7 mouse cellular contexts compared by ENCODE assay signal in the genomic region with DNA sequence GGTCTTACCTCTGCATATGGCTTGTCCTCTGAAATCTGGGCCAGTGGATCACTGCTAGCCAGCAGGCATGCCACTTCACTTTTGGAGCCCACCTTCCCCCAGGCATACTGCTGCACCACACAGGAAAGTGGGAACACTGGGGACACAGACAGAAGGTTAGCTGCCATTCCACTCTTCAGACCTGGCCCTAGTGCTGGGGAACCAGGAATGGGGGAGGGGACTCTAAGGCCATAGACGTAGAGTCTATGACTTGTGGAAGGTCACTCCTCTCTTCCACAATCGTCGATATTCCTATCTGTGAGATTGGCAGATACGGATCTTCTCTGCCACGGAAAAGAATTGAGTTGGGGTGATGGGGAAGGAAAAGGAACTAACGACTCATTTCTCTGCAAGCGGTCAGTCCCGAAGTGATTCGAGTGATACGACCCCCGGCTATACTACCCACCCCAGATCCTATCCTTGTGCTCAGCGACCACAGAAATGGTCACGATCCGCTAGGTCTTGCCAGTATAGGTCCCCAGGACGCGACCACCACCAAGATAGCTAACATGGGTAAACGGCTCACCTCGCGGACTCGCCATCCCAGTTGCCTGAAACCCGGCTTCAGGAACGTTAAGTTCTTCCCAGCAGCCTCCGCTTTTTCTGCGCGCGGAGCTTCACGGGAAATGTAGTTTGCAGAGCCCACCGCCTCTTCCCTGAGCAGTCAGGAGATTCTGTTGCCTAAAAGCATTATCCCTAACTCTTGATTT. TPM values are rescaled to one million over a fixed set of nuclear protein-coding genes. Genes with fewer than 3 reads are reported as not detected.
DNase-seq lines count a peak whose midpoint lies in the region; ATAC-seq lines count a peak whose summit lies in the region.

A gene (minus strand): TSS at position 625 of the 749 bp plus-strand sequence.

- 1% methylated on average over 28 of the region's 28 CpGs for WGBS in intestine, embryonic 15.5 days
- WGBS in limb, embryonic 10.5 days: under 1% methylated on average over 28 of the region's 28 CpGs
- WGBS in midbrain, embryonic 12.5 days: 1% methylated on average over 28 of the region's 28 CpGs

- H3K4me2 ChIP-seq in intestine, embryonic 15.5 days (replicated peaks): peak within 1 kb of the TSS; percentile 80
- peak within 1 kb of the TSS; percentile 87 for H3K4me2 ChIP-seq in midbrain, embryonic 12.5 days (replicated peaks)

- intact Hi-C loops in gastrocnemius, postnatal 36 days (cut with DNase I): no loop called here

- no peaks in the 10 kb centered on the region for H3K9me3 ChIP-seq in intestine, embryonic 15.5 days
- H3K9me3 ChIP-seq in limb, embryonic 10.5 days (replicated peaks): no peaks in the 10 kb centered on the region
- H3K9me3 ChIP-seq in midbrain, embryonic 12.5 days: no peaks in the 10 kb centered on the region

- peak; percentile 54 for ATAC-seq in intestine, embryonic 15.5 days
- ATAC-seq in midbrain, embryonic 12.5 days (ENCODE audit: low FRiP score, low read depth): peak; percentile 72; the same call in 1 of the 2 replicates

- H3K4me3 ChIP-seq in intestine, embryonic 15.5 days (replicated peaks): peak within 1 kb of the TSS; percentile 56
- peak within 1 kb of the TSS; percentile 61 for H3K4me3 ChIP-seq in limb, embryonic 10.5 days
- peak within 1 kb of the TSS; percentile 69 for H3K4me3 ChIP-seq in midbrain, embryonic 12.5 days

- H3K36me3 ChIP-seq in intestine, embryonic 15.5 days: peaks cover 10% of the 10 kb centered on the region
- peaks cover 34% of the 10 kb centered on the region for H3K36me3 ChIP-seq in limb, embryonic 10.5 days
- H3K36me3 ChIP-seq in midbrain, embryonic 12.5 days: peaks cover 32% of the 10 kb centered on the region

- DNase-seq in adrenal gland, adult 8-10 months: no peak
- DNase-seq in embryo, embryonic 11 days: peak; percentile 89
- DNase-seq in gastrocnemius, postnatal 36 days: peak in 1 of 2 experiments; percentile 49
- peak; percentile 74 for DNase-seq in limb, embryonic 10.5 days (ENCODE audit: low spot score)
- peak; percentile 42 to 46 for DNase-seq in spleen, postnatal 36 days (ENCODE audit: low spot score in 2 of 2)

- peaks cover 21% of the 10 kb centered on the region for H3K4me1 ChIP-seq in intestine, embryonic 15.5 days (replicated peaks)
- H3K4me1 ChIP-seq in limb, embryonic 10.5 days: peaks cover 12% of the 10 kb centered on the region
- peaks cover 17% of the 10 kb centered on the region for H3K4me1 ChIP-seq in midbrain, embryonic 12.5 days

- peak within 1 kb of the TSS; percentile 60 for H3K9ac ChIP-seq in intestine, embryonic 15.5 days
- peak within 1 kb of the TSS; percentile 75 for H3K9ac ChIP-seq in midbrain, embryonic 12.5 days (replicated peaks)

- H3K27me3 ChIP-seq in intestine, embryonic 15.5 days (replicated peaks): no peaks in the 10 kb centered on the region
- no peaks in the 10 kb centered on the region for H3K27me3 ChIP-seq in limb, embryonic 10.5 days (ENCODE audit: low read depth, poor library complexity, severe bottlenecking)
- no peaks in the 10 kb centered on the region for H3K27me3 ChIP-seq in midbrain, embryonic 12.5 days

- H3K27ac ChIP-seq in intestine, embryonic 15.5 days: 0 out of 2 replicates have a peak within 1 kb of the TSS, but pooled peaks have one; percentile 28
- H3K27ac ChIP-seq in limb, embryonic 10.5 days: peak within 1 kb of the TSS; percentile 73
- no peak within 1 kb of the TSS for H3K27ac ChIP-seq in midbrain, embryonic 12.5 days (replicated peaks)

RNA-seq across cellular contexts. Expression of the gene that starts here (rescaled TPM):
- 10 to 100 TPM; 35.5 to 66.3 (median 46.1) TPM for total RNA-seq in adrenal gland, adult 8-10 months (2022)
- total RNA-seq in gastrocnemius, postnatal 36 days (2021): 10 to 100 TPM; 80.9 to 83.7 TPM
- 50.2 and 55.8 TPM in 2 replicates for polyA plus RNA-seq in intestine, embryonic 15.5 days (2015; fragmentation: Nextera tagmentation; extraction: Ambion mirVana)
- polyA plus RNA-seq in limb, embryonic 10.5 days (2016; fragmentation: Nextera tagmentation; extraction: Ambion mirVana): 60.0 and 61.3 TPM in 2 replicates
- 65.7 and 67.3 TPM in 2 replicates for polyA plus RNA-seq in midbrain, embryonic 12.5 days (2016; fragmentation: Nextera tagmentation; extraction: Ambion mirVana)
